Mouse (Mus musculus): ENCODE data around the gene Mcu.

Mcu gene

GRCm38 (mm10) chr10:59616522-59616921 lies at the start of gene Mcu:
Mcu (minus strand) TSS chr10:59616692.
- DNase-seq, result peak; percentile 97

DNA sequence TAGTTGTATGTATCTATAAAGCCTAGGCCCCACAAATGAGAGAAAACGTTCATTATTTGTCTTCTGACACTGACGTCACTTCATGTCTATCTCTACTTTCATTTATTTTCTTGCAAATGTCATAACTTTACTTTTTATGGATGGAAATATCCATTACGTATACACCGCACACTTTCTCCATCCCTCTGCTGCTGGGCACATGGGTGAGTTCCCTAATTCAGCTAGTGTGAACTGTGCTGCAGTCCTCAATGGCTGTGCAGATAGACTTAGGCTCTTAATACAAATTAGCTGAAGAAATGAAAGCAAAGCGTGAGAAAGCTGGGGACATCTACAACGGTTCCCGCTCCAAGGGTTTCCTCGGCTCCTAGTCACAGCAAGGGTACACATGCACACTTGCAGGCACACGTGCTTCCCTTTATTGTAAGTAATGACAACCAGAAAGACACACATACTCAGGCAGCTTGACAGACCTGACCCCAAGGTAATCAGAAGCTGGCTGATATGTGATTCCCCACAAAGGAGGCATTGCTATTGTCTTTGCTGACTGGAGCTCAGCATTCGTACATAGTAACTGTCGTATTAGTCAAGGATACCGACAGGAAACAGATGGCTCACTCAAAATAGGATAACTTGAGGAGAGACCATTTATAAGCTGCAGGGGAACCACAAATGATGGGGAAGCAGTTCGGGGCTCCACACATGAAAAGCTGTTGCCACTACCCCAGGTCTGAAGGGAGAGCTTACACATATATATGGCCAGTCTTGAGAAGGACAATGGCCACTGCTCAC lies 49.2 kb upstream of the Mcu start:
- DNase-seq, result no peak

DNA sequence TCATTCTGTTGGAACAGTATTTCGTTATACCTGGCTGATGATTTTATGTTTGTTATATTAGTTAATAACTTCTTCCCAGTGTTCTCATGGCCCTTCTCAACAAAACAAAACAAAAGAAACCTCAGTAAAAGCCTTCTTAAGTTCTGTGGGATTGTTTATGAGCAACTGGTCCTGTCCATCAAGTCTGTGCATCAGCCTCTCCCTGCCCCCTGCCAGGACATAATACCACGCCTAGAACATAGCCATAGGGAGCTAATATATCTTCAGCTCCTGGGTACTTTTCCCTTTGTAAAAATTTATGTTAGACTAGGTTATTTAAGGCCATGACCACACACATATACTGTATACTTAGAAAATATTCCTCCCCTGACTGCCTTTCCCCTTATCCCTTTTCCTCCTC lies 48.3 kb upstream of the Mcu start:
- DNase-seq, result no peak

DNA sequence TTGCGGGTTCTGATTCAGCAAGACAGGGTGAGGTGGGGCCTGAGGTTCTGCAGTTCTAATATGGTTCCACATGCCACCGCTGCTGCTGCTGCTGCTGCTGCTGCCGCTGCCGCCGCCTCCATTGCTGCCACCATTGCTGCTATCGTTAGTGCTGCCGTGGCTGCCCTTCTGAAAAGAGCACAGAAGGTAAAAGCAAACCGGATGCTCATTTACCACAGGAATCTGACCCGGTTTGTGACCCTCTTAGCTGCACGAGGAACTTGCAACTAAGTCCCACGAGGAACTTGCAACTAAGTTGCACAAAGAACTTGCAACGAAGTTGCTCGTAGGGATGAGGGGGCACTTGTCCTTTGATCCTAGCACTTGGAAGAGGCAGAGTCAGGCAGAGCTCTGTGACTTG lies 40.3 kb upstream of the Mcu start:
- DNase-seq, result no peak

GRCm38 (mm10) chr10:59646821-59647378 lies 30.4 kb upstream of the Mcu start:
- no peak for DNase-seq

GRCm38 (mm10) chr10:59645153-59645552 lies 28.7 kb upstream of the Mcu start:
- no peak for DNase-seq

DNA sequence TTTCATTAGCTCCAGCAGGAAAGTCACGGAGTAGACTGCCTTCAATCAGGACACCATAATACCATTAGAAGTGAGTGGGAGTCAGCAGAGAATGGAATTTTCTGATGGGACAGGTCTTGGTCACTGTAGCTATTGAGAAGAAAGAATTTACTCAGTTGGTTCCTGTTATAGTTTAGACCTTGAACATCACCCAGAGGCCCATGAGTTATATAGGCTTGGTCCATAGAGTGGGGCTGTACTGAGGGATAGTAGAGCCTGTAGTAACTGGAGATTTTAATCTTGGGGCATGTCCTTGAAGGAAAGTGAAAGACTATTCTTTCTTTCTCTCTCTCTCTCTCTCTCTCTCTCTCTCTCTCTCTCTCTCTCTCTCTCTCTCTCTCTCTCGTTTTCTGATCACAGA lies 28.2 kb upstream of the Mcu start:
- no peak for DNase-seq

- DNase-seq, result no peak
Measured at GRCm38 (mm10) chr10:59643645-59644044, 27.2 kb upstream of the Mcu start.

- no peak for DNase-seq
Measured at GRCm38 (mm10) chr10:59642659-59643377, 26.3 kb upstream of the Mcu start.

- DNase-seq, result no peak
Measured at GRCm38 (mm10) chr10:59638576-59638975, 22.1 kb upstream of the Mcu start.

GRCm38 (mm10) chr10:59637596-59638124 lies 21.2 kb upstream of the Mcu start:
- no peak for DNase-seq

DNA sequence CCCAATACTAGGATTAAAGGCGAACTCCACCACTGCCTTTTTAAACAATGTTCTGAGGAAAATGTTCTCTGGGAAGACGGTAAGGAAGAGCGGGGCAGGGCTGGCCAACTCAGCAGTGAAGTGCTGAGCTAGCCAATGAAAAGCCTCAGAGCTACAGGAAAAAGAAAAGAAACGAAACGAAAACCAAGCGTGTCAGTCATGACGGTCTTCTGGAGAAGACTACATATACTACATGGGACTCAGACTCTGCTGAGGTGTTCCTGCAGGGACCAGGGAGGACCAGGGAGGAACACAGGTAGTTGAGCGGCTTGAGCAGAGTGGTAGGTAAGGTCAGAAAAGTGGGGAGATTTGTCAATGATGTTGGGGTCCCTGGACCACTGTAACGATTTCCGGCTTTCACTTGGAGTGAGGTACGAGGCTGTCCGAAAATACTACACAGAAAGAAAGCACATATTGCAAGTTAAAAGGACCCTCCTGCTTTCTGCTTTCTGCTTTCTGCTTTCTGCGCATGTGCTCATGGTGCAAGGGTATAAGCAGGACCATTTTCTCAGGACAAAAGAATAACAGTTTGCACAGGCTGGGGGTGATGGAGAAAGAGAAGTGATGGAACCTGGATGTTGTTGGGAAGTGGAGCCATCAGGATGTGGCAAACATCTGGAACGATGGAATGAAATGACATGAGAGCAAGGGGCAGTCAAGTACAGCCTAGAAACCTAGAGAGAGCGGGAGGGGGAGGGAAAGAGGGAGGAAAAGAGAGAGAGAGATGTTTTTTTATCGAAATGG lies 20.4 kb upstream of the Mcu start:
- no peak for DNase-seq

- DNase-seq, result no peak
Measured at GRCm38 (mm10) chr10:59636048-59636447, 19.6 kb upstream of the Mcu start.

GRCm38 (mm10) chr10:59629506-59629782 lies 13.0 kb upstream of the Mcu start:
- no peak for DNase-seq

GRCm38 (mm10) chr10:59628641-59629505 lies 12.4 kb upstream of the Mcu start:
- DNase-seq, result no peak

- peak; percentile 35 for DNase-seq
Measured at GRCm38 (mm10) chr10:59623496-59623895, 7.0 kb upstream of the Mcu start.

GRCm38 (mm10) chr10:59621355-59621754 lies 4.9 kb upstream of the Mcu start:
- no peak for DNase-seq

- no peak for DNase-seq
Measured at GRCm38 (mm10) chr10:59617776-59618175, 1.3 kb upstream of the Mcu start.

DNA sequence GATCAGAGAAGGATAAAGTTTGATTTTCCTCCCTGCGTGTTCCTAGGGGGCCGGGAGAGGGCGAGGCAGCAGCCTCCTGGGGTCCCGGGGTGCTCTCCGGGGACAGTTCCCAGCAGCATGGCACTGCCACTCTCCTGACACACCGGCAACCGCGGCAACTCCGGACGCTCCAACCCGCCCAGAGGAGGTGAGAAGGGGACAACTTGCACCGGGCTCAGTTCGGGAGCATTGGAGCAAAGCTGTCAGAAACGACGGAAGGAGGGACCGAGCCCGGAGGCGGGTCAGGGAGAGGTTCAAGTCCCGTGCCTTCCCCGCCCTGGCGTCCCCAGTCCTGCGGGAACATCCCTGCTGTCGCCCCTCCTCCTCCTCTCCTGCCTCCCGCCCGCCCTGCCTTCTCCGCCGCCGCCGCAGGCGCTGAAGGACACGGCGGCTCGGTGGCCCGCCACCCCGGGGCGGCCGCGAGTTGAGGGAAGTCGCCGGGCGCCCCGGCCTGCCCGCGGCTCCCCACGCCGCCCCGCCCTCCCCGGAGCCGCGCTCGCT lies 441 bp downstream of the Mcu start, which contains the start of gene Gm10322:
Gene Gm10322, plus strand, starts transcription at position 83 of the 540 bp plus-strand sequence.
- DNase-seq, result peak; percentile 68

DNA sequence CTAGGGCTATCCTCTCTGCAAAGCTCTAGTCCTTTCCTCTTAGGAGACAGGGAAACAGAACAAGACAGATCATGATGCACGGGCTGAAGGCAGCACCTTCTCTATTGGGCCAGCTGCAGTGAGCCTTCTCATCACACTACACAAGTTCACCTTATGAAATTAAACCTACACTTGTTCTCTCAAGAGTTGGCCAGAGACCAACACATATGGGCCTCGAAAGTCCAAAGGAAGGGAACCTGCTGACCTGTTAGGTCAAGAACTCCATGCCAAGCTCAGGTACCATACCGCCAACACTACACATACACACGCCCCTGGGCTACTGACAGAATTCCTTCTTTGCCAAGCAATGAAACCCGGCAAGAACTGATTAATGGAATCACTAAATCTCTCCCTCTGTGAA lies 1.1 kb downstream of the Mcu start:
- peak; percentile 46 for DNase-seq

DNA sequence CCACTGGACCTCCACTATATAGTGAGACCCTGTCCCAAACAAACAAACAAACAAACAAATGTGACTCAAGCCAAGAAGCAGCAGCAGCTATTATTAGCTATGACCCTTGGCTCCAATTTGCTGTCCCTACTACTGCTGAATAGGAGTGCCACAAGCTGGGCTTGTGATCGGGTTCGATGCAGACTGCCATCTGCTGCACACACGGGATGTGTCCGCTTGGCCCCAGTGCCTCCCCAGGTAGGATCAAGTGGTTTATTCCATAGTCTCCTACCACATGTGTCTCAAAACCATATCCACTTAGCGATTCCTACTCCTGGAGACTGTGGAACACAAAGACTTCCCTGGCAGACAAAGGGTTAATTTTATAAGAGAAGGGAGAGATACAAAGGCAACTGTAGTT lies 2.4 kb downstream of the Mcu start:
- peak; percentile 67 for DNase-seq

GRCm38 (mm10) chr10:59613276-59613675 lies 3.2 kb downstream of the Mcu start:
- DNase-seq, result no peak

Measured in cerebellum, adult 8-10 months (tissue).